Mouse (Mus musculus) duodenum, adult 2 months (tissue): Measurements from ENCODE around the gene Gm29564. TPM values are rescaled to one million over a fixed set of nuclear protein-coding genes. Genes with fewer than 3 reads are reported as not detected.

Source experiments
- polyA plus RNA-seq: library from polyadenylated mRNA; depleted of rRNA; stranded (reverse); fragments of >200 nt; gene quantifications from 2 replicates; pipeline ENCODE4 v1.2.3, GENCODE M21; 2012; ENCODE audit warnings: low replicate concordance; rRNA removed

The Gm29564 gene
- polyA plus RNA-seq = not detected in 2 replicates

GRCm38 (mm10) chrY:78212693-78213092, at the start of gene Gm29564:
Gene Gm29564, plus strand, starts transcription at chrY:78212993.

Other genes starting within 250 kb of the Gm29564 start
- not detected in 2 replicates for gene Gm20867, start 249.8 kb upstream of the Gm29564 start, polyA plus RNA-seq